Mouse (Mus musculus): ENCODE data around the gene Rpain. TPM values are rescaled to one million over a fixed set of nuclear protein-coding genes. Genes with fewer than 3 reads are reported as not detected.

Rpain gene
- 18.2 TPM for polyA plus RNA-seq (2015; fragmentation: Illumina TruSeq; extraction: RNeasy Lipid Tissue Mini Kit (QIAGEN cat#74804); ENCODE audit: insufficient read depth, low read depth, low replicate concordance)

DNA sequence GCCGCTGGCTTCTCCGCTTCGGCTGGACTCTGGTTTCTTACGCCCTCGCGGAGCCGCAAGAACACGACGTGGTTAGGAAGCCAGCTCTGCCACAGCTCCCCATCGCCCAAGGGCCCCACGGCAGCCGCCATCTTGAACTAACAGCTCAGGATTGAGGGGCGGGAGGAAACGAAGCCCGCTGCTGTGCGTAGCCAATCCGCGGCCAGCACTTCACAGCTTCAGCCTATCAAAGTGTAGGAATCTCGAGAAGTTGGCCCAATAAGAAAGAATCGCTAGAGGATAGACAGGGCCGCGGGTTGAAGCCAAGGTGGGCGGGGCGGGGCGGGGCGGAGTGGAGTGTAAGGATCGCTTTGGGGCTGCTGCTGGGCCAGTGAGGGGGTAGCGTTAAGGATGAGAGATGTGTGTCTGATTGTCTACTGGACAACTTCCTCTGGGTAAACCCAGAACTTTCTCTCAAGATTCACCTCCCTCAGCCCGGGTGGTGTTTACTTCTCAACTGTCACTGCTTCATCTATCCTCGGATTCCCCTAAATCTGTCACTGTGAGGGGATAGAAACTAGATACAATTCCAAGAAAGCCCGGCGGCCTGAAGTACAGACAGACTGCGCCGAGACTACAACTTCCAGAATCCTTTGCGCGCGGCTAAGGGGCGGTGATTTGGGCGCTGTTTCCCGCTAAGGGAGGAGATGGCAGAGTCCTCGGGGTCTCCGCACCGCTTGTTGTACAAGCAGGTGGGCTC, at the start of gene Rpain, which contains the start of gene Nup88:
TSS of gene Rpain (plus strand) at position 393 of the 739 bp plus-strand sequence.
TSS of gene Nup88 (minus strand) at position 153 of the 739 bp plus-strand sequence.

GRCm38 (mm10) chr11:70982557-70983228, 12.7 kb downstream of the Rpain start, which contains the start of gene C1qbp:
Gene C1qbp (minus strand): TSS chr11:70983026.

DNA sequence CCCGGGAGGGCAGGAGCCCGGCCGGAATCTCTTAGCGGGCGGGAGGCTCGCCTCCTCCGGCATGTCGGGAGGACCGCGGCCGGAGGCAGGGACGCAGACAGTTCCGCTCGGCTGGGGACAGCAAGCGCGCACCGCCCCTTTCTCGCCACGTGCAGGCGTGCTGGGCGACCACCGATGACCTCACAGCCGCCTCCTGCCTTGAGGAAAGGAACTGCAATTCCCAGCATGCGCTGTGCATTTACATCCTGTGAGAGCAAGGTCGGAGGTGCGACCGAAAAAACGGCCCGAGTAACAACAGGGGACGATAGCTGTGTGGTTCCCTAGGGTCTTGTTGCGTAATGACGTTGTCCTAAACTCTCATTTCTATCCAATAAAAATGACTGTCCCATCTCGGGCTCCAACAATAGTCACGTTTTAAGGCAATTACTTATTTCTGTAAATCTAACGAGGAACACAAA, 34.3 kb downstream of the Rpain start, which contains the start of gene Dhx33:
TSS of gene Dhx33 (minus strand) at position 122 of the 458 bp plus-strand sequence.

GRCm38 (mm10) chr11:71019201-71020068, 49.4 kb downstream of the Rpain start, which contains the start of the genes Mis12 and Derl2:
Gene Mis12 (plus strand): TSS chr11:71019611.
Gene Derl2 (minus strand): TSS chr11:71019841.

Other genes with a start within 250 kb of the Rpain start
- 1.4 TPM for gene Zfp3, start 206.0 kb upstream of the Rpain start, polyA plus RNA-seq (2015; fragmentation: Illumina TruSeq; extraction: RNeasy Lipid Tissue Mini Kit (QIAGEN cat#74804); ENCODE audit: insufficient read depth, low read depth, low replicate concordance)
- not detected for gene Scimp, start 157.6 kb upstream of the Rpain start, polyA plus RNA-seq (2015; fragmentation: Illumina TruSeq; extraction: RNeasy Lipid Tissue Mini Kit (QIAGEN cat#74804); ENCODE audit: insufficient read depth, low read depth, low replicate concordance)
- 5.0 TPM for gene Rabep1, start 125.4 kb upstream of the Rpain start, polyA plus RNA-seq (2015; fragmentation: Illumina TruSeq; extraction: RNeasy Lipid Tissue Mini Kit (QIAGEN cat#74804); ENCODE audit: insufficient read depth, low read depth, low replicate concordance)
- 37.9 TPM for gene Nup88, start 240 bp upstream of the Rpain start, polyA plus RNA-seq (2015; fragmentation: Illumina TruSeq; extraction: RNeasy Lipid Tissue Mini Kit (QIAGEN cat#74804); ENCODE audit: insufficient read depth, low read depth, low replicate concordance)
- gene C1qbp, start 12.8 kb downstream of the Rpain start, polyA plus RNA-seq (2015; fragmentation: Illumina TruSeq; extraction: RNeasy Lipid Tissue Mini Kit (QIAGEN cat#74804); ENCODE audit: insufficient read depth, low read depth, low replicate concordance), result 19.2 TPM
- 6.8 TPM for gene Dhx33, start 34.2 kb downstream of the Rpain start, polyA plus RNA-seq (2015; fragmentation: Illumina TruSeq; extraction: RNeasy Lipid Tissue Mini Kit (QIAGEN cat#74804); ENCODE audit: insufficient read depth, low read depth, low replicate concordance)
- gene Mis12, start 49.4 kb downstream of the Rpain start, polyA plus RNA-seq (2015; fragmentation: Illumina TruSeq; extraction: RNeasy Lipid Tissue Mini Kit (QIAGEN cat#74804); ENCODE audit: insufficient read depth, low read depth, low replicate concordance), result 4.7 TPM
- gene Derl2, start 49.6 kb downstream of the Rpain start, polyA plus RNA-seq (2015; fragmentation: Illumina TruSeq; extraction: RNeasy Lipid Tissue Mini Kit (QIAGEN cat#74804); ENCODE audit: insufficient read depth, low read depth, low replicate concordance), result 8.7 TPM
- gene 6330403K07Rik, start 63.3 kb downstream of the Rpain start, polyA plus RNA-seq (2015; fragmentation: Illumina TruSeq; extraction: RNeasy Lipid Tissue Mini Kit (QIAGEN cat#74804); ENCODE audit: insufficient read depth, low read depth, low replicate concordance), result not detected
- gene Nlrp1a, start 174.5 kb downstream of the Rpain start, polyA plus RNA-seq (2015; fragmentation: Illumina TruSeq; extraction: RNeasy Lipid Tissue Mini Kit (QIAGEN cat#74804); ENCODE audit: insufficient read depth, low read depth, low replicate concordance), result not detected

Measured in pancreas, adult 10 weeks (tissue).